In genomic region chr13:40757995-40758394, GRCm38 (mm10) we compare ENCODE assay signal across 10 mouse cellular contexts. TPM values are rescaled to one million over a fixed set of nuclear protein-coding genes. Genes with fewer than 3 reads are reported as not detected.
DNase-seq lines count a peak whose midpoint lies in the region; ATAC-seq and TF ChIP-seq lines count a peak whose summit lies in the region.
"Had no signal": no experiment of that assay in that cellular context is flagged by ENCODE, and none has a peak within 500 bp of the region (broad histone marks: within the 10 kb centered on the region; RNA-seq: fewer than 3 reads in every experiment).

No protein-coding gene starts in this region.

- H3K9me3 ChIP-seq in heart, postnatal 0 days (replicated peaks; ENCODE audit: control insufficient read depth, low read length) = no peaks in the 10 kb centered on the region
- no peaks in the 10 kb centered on the region for H3K9me3 ChIP-seq in heart, embryonic 11.5 days (replicated peaks; ENCODE audit: control insufficient read depth, low read length)
- H3K9me3 ChIP-seq: neural tube, embryonic 12.5 days had no signal

- no peak for TF ChIP-seq EP300 in heart, postnatal 0 days (IDR thresholded peaks at IDR 0.05; ENCODE audit: low read depth)

- H3K27ac ChIP-seq in heart, postnatal 0 days (ENCODE audit: low read depth) = no peak overlapping the region
- no peak overlapping the region for H3K27ac ChIP-seq in heart, embryonic 11.5 days (ENCODE audit: low read depth, low read length)
- H3K27ac ChIP-seq: neural tube, embryonic 12.5 days had no signal

- H3K27me3 ChIP-seq in heart, postnatal 0 days (ENCODE audit: control insufficient read depth, insufficient read depth, low read length) = no peaks in the 10 kb centered on the region
- no peaks in the 10 kb centered on the region for H3K27me3 ChIP-seq in heart, embryonic 11.5 days (ENCODE audit: control insufficient read depth, insufficient read depth, low read length)
- H3K27me3 ChIP-seq: neural tube, embryonic 12.5 days had no signal

- no peak overlapping the region for H3K9ac ChIP-seq in heart, postnatal 0 days (replicated peaks; ENCODE audit: low read depth, low read length)
- no peak overlapping the region for H3K9ac ChIP-seq in heart, embryonic 11.5 days (ENCODE audit: low read depth, low read length)
- H3K9ac ChIP-seq: neural tube, embryonic 12.5 days had no signal

- H3K4me1 ChIP-seq in heart, postnatal 0 days (ENCODE audit: control insufficient read depth, insufficient read depth) = no peaks in the 10 kb centered on the region
- no peaks in the 10 kb centered on the region for H3K4me1 ChIP-seq in heart, embryonic 11.5 days (ENCODE audit: control insufficient read depth, insufficient read depth, low read length)
- H3K4me1 ChIP-seq: neural tube, embryonic 12.5 days had no signal

- no peak overlapping the region for H3K4me2 ChIP-seq in heart, postnatal 0 days (ENCODE audit: low read depth, low read length)
- H3K4me2 ChIP-seq in heart, embryonic 11.5 days = no peak overlapping the region
- H3K4me2 ChIP-seq: neural tube, embryonic 12.5 days had no signal

- TF ChIP-seq CTCF in heart, postnatal 0 days (IDR thresholded peaks at IDR 0.05; ENCODE audit: low read depth) = peak; percentile 33

- no peak for DNase-seq in heart, postnatal 0 days (ENCODE audit: low spot score)
- DNase-seq in heart, adult 18-20 months = no peak
- DNase-seq in lung, postnatal 36 days = peak; percentile 23
- no peak for DNase-seq in lung, postnatal 14 days
- DNase-seq in ZHBTc4 (ENCODE audit: low read depth, low spot score) = peak; percentile 39
- DNase-seq in retina, postnatal 1 day = peak; percentile 60
- no peak for DNase-seq in ovary, postnatal 36 days (ENCODE audit: low spot score)
- DNase-seq: kidney, adult 11 months had no signal

- no peaks in the 10 kb centered on the region for H3K36me3 ChIP-seq in heart, postnatal 0 days (replicated peaks; ENCODE audit: control insufficient read depth, insufficient read depth, low read length)
- no peaks in the 10 kb centered on the region for H3K36me3 ChIP-seq in heart, embryonic 11.5 days (ENCODE audit: control insufficient read depth, insufficient read depth, low read length)
- H3K36me3 ChIP-seq: neural tube, embryonic 12.5 days had no signal

- no peak overlapping the region for H3K4me3 ChIP-seq in heart, postnatal 0 days (ENCODE audit: low read depth, low read length)
- no peak overlapping the region for H3K4me3 ChIP-seq in heart, embryonic 11.5 days (ENCODE audit: low read depth, low read length)
- H3K4me3 ChIP-seq: neural tube, embryonic 12.5 days had no signal

- ATAC-seq in heart, postnatal 0 days (ENCODE audit: insufficient read depth, low read depth) = no peak
- ATAC-seq in heart, embryonic 11.5 days (replicated peaks; ENCODE audit: insufficient number of reproducible peaks, low FRiP score, low TSS enrichment) = no peak

RNA-seq across cellular contexts. Expression of gene Tfap2a, which starts 19.8 kb away (rescaled TPM):
- 0.69 TPM in 1 of 2 replicates, not detected in the other for total RNA-seq in heart, postnatal 0 days (2014; rRNA removed; ENCODE audit: low replicate concordance)
- polyA plus RNA-seq in heart, postnatal 0 days (2015; fragmentation: Nextera tagmentation; extraction: Ambion mirVana) = not detected in 2 replicates
- under 1 TPM; 0.07 to 0.13 TPM for total RNA-seq in heart, adult 18-20 months (2021)
- 0.14 and 0.39 TPM in 2 replicates for polyA plus RNA-seq in heart, embryonic 11.5 days (2014; fragmentation: Nextera tagmentation; extraction: Ambion mirVana)

Comparison
In these comparisons a context has a peak if more than half of its experiments do, and no peak if none do; other contexts are left out.
1. DNase-seq: peak in lung, postnatal 36 days (single experiment), ZHBTc4 (single experiment) and retina, postnatal 1 day (single experiment); none in heart, postnatal 0 days (single experiment), heart, adult 18-20 months (0 of 2), lung, postnatal 14 days (single experiment) and ovary, postnatal 36 days (single experiment).